In the genomic region with DNA sequence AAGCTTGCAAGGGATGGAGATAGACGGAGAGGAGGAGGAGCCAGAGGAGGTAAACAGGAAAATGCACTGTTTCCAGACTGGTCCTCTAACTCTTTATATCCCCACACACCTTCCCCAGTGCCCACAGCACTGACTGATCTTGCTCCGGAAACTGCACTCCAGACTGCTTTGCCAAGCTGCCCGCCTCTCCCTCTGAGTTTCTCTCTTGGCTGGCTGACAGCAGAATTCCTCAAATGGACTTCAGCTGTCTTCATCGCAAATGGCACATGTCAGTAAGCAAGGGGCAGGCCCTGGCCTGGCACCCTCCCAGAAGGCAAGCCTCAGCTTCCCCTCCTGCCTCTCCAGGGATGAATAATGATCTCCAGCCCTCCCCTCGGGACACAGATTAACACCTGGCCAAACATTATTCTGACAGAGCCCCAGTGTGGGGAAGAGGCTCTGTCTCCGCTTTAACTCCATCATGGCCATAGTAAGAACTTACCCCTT, we compare ENCODE assay signal across 9 mouse cellular contexts.
DNase-seq lines count a peak whose midpoint lies in the region; ATAC-seq and TF ChIP-seq lines count a peak whose summit lies in the region.
"Had no signal": no experiment of that assay in that cellular context is flagged by ENCODE, and none has a peak within 500 bp of the region (broad histone marks: within the 10 kb centered on the region; RNA-seq: fewer than 3 reads in every experiment).

No protein-coding gene starts in this region.

- no peaks in the 10 kb centered on the region for H3K9me3 ChIP-seq in liver, postnatal 0 days (ENCODE audit: low read length)

- TF ChIP-seq CTCF in liver, postnatal 0 days (IDR thresholded peaks at IDR 0.05; ENCODE audit: low read depth) = no peak

- no peak for TF ChIP-seq EP300 in liver, postnatal 0 days (IDR thresholded peaks at IDR 0.05; ENCODE audit: low read depth)

- H3K27me3 ChIP-seq in liver, postnatal 0 days (ENCODE audit: insufficient read depth, low read length) = no peaks in the 10 kb centered on the region

- 49% methylated on average over 6 of the region's 6 CpGs for WGBS in liver, postnatal 0 days (ENCODE audit: insufficient replicate concordance)

- H3K36me3 ChIP-seq in liver, postnatal 0 days (replicated peaks; ENCODE audit: insufficient read depth, low read length) = no peaks in the 10 kb centered on the region

- H3K4me1 ChIP-seq in liver, postnatal 0 days (ENCODE audit: insufficient read depth) = no peaks in the 10 kb centered on the region

- H3K27ac ChIP-seq in liver, postnatal 0 days (ENCODE audit: low read depth) = no peak overlapping the region
- H3K27ac ChIP-seq: heart, adult 2 months had no signal

- no peak for ATAC-seq in liver, postnatal 0 days

- peak; percentile 2 for DNase-seq in 3134 (ENCODE audit: extremely low read depth, insufficient read length, low spot score)
- DNase-seq in cerebellum, adult 18-20 months = peak; percentile 31 to 33
- DNase-seq in gastrocnemius, postnatal 25 days = peak; percentile 14
- DNase-seq in kidney, adult 11 months = peak; percentile 78
- peak; percentile 24 for DNase-seq in lung, postnatal 25 days (ENCODE audit: low spot score)
- no peak for DNase-seq in liver, postnatal 0 days
- DNase-seq in thymus, postnatal 0 days (ENCODE audit: low spot score) = no peak
- DNase-seq in thymus, postnatal 4 days = no peak

- H3K4me3 ChIP-seq in liver, postnatal 0 days (ENCODE audit: low read depth, low read length) = no peak overlapping the region
- H3K4me3 ChIP-seq: heart, adult 2 months had no signal

- H3K4me2 ChIP-seq in liver, postnatal 0 days (ENCODE audit: low read depth, low read length) = no peak overlapping the region

- H3K9ac ChIP-seq in liver, postnatal 0 days (replicated peaks) = no peak overlapping the region

Comparison
In these comparisons a context has a peak if more than half of its experiments do, and no peak if none do; other contexts are left out.
1. DNase-seq: peak in 3134 (single experiment), cerebellum, adult 18-20 months (2 of 2), gastrocnemius, postnatal 25 days (single experiment), kidney, adult 11 months (single experiment) and lung, postnatal 25 days (single experiment); none in liver, postnatal 0 days (single experiment), thymus, postnatal 0 days (single experiment) and thymus, postnatal 4 days (single experiment).